Mouse (Mus musculus) liver, embryonic 14.5 days (tissue): ENCODE measurements at regions not wholly inside any gene's neighbourhood (a gene's known extent, or its start where the extent isn't known, plus 50 kb on each side); places are given as distances from the start of the nearest gene placed in this dataset.

Source experiments
- CTCF ChIP-seq: IDR thresholded peaks from 2 replicates; pipeline ENCODE4 v1.5.1; 2016; ENCODE audit warnings: antibody characterized with exemption, low read depth, control low read depth
- EP300 ChIP-seq: IDR thresholded peaks from 2 replicates; pipeline ENCODE4 v1.6.1; 2016; ENCODE audit warnings: antibody characterized with exemption, low read depth

DNA sequence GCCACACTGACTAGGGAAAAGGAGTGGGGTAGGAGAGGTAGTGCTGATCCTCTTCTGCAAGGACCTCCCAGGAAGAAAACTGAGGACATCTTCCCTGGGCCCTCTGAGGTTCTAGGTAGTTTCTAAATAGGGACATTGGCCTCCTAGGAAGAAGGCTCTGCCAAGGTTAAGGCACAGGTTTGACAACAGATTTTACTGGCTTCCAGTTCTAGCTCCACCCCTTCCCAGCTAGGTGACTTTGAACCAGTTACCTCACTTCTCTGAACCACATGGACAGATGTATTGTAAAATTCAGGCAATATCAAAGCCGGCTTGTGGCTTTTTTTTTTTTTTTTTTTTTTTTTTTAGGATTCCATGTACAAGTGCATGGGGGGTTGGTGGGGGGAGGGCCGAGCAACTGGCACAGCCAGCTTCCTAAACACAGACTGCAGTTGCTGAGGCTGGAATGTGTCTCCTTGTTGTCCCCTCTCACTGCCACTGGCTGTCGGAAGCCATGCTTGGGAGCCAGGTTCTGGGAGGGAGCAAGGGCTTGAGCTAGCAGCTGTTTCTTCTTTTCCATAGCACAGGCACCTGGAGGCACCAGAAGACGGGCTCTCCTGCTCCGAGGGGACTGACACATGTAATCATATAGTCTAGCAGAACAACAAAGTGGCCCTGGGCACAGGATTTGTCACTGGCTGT lies 69.8 kb upstream of the Grik3 start:
- TF ChIP-seq CTCF (no peak), EP300 (no peak)
